Mouse (Mus musculus) liver, embryonic 11.5 days (tissue): ENCODE data around the gene Hcn2. TPM values are rescaled to one million over a fixed set of nuclear protein-coding genes. Genes with fewer than 3 reads are reported as not detected.

Source experiments
- ATAC-seq: fragments of 200-750 bp; cut with Nextera tagmentation; replicated peaks from 2 replicates; pipeline ENCODE4 v1.8.0; 2017; ENCODE audit warnings: moderate number of reproducible peaks, mild to moderate bottlenecking, moderate TSS enrichment, moderate library complexity; ENCODE audit not compliant: low FRiP score
- DNase-seq: peaks from one replicate; pipeline ENCODE4 v3.0.0-alpha.2; 2017; ENCODE audit warnings: low spot score
- H3K27ac ChIP-seq: fragments of 300-500 bp; sonication (generic); 2 replicates; pipeline ENCODE4 v1.5.1; 2014; ENCODE audit warnings: mild to moderate bottlenecking, low read depth, low read length, control low read depth
- H3K27me3 ChIP-seq: fragments of 300-500 bp; sonication (generic); replicated peaks from 2 replicates; pipeline ENCODE4 v1.6.1; 2014; ENCODE audit warnings: low read length, mixed read lengths; ENCODE audit not compliant: control insufficient read depth, insufficient read depth
- H3K36me3 ChIP-seq: fragments of 300-500 bp; sonication (generic); 2 replicates; pipeline ENCODE4 v1.6.1; 2014; ENCODE audit warnings: mild to moderate bottlenecking, low read length, moderate library complexity, mixed read lengths; ENCODE audit not compliant: control insufficient read depth, insufficient read depth
- H3K4me1 ChIP-seq: fragments of 300-500 bp; sonication (generic); replicated peaks from 2 replicates; pipeline ENCODE4 v1.6.1; 2014; ENCODE audit warnings: low read length, mixed read lengths; ENCODE audit not compliant: control insufficient read depth, insufficient read depth
- H3K4me2 ChIP-seq: fragments of 300-500 bp; sonication (generic); 2 replicates; pipeline ENCODE4 v1.6.1; 2014; ENCODE audit warnings: mild to moderate bottlenecking, control low read depth, moderate library complexity
- H3K4me3 ChIP-seq: fragments of 300-500 bp; sonication (generic); 2 replicates; pipeline ENCODE4 v1.5.1; 2014; ENCODE audit warnings: low read depth, low read length, control low read depth
- H3K9ac ChIP-seq: fragments of 300-500 bp; sonication (generic); 2 replicates; pipeline ENCODE4 v1.6.1; 2014; ENCODE audit warnings: low read depth, low read length, control low read depth
- H3K9me3 ChIP-seq: fragments of 300-500 bp; sonication (generic); 2 replicates; pipeline ENCODE4 v1.6.1; 2016; ENCODE audit warnings: low read length, inconsistent platforms, mixed read lengths; ENCODE audit not compliant: control insufficient read depth
- WGBS: fragments of 180-500 bp; shearing (Covaris S2); extraction: QIAGEN DNeasy Blood & Tissue Kit; methylation state at CpG from one replicate; pipeline ENCODE4 v1.1.7; 2014; 5-methylcytosine and 5-hydroxymethylcytosine counted together
- polyA plus RNA-seq: library from polyadenylated mRNA; unstranded; fragments of >200 nt; fragmentation: Nextera tagmentation; extraction: Ambion mirVana; gene quantifications from 2 replicates; pipeline ENCODE4 v1.2.1, GENCODE M21; 2014

Gene Hcn2
- polyA plus RNA-seq, 1 experiment from 2014 or later = not detected

- Histone ChIP-seq H3K36me3 (peaks cover 2% of the 10 kb centered on the region; the same call in 1 of the 2 replicates), H3K4me2 (no peak overlapping the region), H3K9ac (no peak overlapping the region), H3K27ac (no peak overlapping the region), H3K9me3 (no peaks in the 10 kb centered on the region), H3K27me3 (no peaks in the 10 kb centered on the region), H3K4me1 (peaks cover 10% of the 10 kb centered on the region), H3K4me3 (no peak overlapping the region)
- ATAC-seq (no peak), DNase-seq (no peak)
- WGBS = 89% methylated on average over 3 of the region's 3 CpGs
Observed at GRCm38 (mm10) chr10:79673054-79673453, 43.4 kb upstream of the Hcn2 start.

DNA sequence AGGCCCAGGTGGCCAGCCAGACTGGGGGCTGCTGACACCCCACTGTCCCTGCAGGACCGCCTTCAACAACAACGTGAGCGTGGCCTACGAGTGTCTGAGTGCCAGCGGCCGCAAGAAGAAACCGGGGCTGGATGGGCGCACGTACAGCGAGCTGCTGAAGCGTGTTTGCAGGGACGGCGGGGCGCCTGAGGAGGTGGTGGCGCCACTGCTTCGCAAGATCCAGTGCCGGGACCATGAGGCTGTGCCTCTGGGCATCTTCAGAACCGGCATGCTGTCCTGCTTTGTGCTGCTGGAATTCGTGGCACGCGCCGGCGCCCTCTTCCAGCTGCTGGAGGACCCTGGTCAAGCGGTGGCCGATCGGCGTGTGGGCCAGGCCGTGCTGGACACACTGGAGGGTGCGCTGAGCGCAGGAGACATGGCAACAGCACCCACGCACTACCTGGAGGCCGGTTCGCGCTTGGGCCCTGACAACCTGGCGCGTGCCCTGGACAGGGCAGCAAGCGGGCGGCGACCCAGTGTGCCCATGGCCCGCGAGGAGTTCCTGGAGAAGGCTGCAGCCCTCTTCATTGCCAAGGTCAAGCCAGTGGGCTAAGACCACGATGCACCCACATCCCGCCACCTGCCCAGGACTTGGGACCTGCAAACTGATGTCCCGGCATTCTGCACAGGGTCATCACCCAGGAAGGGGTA, 40.9 kb upstream of the Hcn2 start:
- DNase-seq (no peak), ATAC-seq (no peak)
- H3K9me3 ChIP-seq = no peaks in the 10 kb centered on the region
- H3K4me2 ChIP-seq = no peak overlapping the region
- peaks cover 2% of the 10 kb centered on the region; the same call in 1 of the 2 replicates for H3K36me3 ChIP-seq
- H3K4me1 ChIP-seq = peaks cover 7% of the 10 kb centered on the region
- no peak overlapping the region for H3K4me3 ChIP-seq
- no peaks in the 10 kb centered on the region for H3K27me3 ChIP-seq
- H3K9ac ChIP-seq = no peak overlapping the region
- no peak overlapping the region for H3K27ac ChIP-seq
- WGBS = 56% methylated on average over 44 of the region's 44 CpGs

DNA sequence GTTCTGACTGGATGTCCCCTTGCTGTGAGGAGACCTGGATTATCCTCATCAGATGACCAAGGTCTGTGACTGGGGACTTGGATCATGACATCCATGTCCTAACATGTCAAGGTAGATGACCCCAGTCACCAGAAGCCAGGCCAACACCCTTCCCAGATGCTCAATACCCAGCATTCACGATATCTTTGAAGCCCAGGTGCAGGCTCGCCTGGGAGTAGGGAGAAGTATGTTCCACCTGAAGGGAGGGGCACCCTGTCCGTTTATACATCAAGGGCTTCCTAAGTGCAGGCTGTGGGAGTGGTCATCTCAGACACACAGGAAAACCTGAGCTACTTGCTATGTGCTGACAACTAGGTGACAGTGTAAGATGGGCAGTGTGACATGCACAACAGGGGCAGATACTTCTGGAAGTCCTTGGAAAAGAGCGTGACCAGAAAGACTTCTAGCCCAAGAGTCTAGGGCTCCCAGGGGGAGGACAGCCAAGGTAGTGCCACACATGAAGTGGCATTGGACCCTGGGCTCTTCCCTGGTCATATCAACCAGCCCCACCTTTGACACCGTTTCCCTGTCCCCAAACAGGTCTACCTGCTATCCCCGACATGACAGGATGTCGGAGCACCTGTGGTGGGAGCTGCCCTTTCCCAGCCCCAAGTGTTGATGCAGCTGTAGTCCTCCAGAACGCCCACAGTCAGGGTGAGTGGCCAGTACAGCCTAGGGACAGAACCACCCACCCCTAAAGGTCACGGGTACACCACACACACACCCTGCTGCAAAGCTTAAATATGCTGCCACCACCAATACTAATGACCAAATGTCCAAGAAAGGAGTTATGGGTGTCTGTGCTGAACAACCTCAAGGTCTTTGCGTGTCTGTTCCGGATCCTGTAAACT, 35.6 kb upstream of the Hcn2 start:
- Histone ChIP-seq H3K27ac (peak overlapping the region; percentile 87; the same call in 1 of the 2 replicates), H3K27me3 (no peaks in the 10 kb centered on the region), H3K36me3 (peaks cover 18% of the 10 kb centered on the region), H3K4me3 (peak overlapping the region; percentile 91), H3K4me2 (peak overlapping the region; percentile 78), H3K4me1 (peaks cover 24% of the 10 kb centered on the region), H3K9me3 (no peaks in the 10 kb centered on the region), H3K9ac (peak overlapping the region; percentile 87)
- DNase-seq (no peak), ATAC-seq (peak; percentile 8)
- 28% methylated on average over 11 of the region's 11 CpGs for WGBS

DNA sequence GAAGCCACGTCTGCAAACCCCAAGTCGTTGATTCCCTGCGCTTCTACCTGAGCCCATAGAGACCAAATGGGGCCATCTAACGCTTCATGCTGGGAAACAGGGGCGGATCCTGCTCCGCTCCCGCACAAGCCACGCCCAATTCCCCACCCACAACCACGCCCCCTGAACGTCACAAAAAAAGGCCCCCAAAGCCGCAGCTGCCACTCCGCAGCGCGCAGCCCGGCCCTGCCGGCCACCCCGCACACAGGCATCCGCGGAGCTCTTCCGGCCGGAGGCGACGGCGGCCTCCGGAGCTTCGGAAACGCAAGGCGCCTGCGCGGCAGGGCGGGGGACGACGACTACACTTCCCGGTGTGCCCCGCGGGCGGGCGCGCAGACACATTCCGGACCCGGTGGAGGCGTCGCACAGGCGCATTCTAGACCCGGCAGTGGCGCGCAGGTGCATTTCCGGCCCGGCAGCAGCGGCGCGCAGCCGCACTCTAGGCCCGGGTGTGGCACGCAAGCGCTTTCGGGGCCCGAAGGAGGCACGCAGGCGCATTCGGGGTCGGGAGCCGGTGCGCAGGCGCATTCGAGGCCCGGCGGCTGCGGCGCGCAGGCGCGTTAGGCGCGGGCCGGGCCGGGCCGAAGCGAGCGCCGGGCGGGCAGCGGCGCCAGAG, 34.7 kb upstream of the Hcn2 start, which contains the start of gene Cdc34:
TSS of gene Cdc34 (plus strand) at position 605 of the 655 bp plus-strand sequence.
- Histone ChIP-seq H3K4me3 (peak within 1 kb of the TSS; percentile 91), H3K9me3 (no peaks in the 10 kb centered on the region), H3K4me2 (peak within 1 kb of the TSS; percentile 97), H3K27me3 (no peaks in the 10 kb centered on the region), H3K27ac (peak within 1 kb of the TSS; percentile 87), H3K9ac (peak within 1 kb of the TSS; percentile 87), H3K36me3 (peaks cover 24% of the 10 kb centered on the region), H3K4me1 (peaks cover 24% of the 10 kb centered on the region)
- ATAC-seq = peak; percentile 92
- DNase-seq = peak; percentile 98
- WGBS = under 1% methylated on average over 79 of the region's 84 CpGs

DNA sequence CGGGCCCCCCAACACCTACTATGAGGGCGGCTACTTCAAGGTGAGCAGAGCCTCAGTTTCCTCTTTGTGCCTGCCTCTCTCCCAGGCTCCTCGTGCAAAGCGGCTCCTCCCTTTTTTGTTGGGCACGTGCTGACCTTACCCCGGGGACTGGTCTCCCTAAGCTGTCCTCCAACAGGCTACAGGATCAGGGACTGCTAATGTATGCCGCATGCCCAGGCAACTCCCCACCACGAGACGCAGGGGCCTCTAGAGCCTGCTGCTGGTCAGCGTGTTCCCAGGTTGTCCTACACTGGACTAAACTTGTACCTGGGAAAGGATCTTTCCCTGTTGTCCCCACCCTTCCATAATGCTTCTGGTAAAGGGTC, 33.9 kb upstream of the Hcn2 start:
- Histone ChIP-seq H3K4me2 (peak overlapping the region; percentile 97), H3K36me3 (peaks cover 33% of the 10 kb centered on the region), H3K4me1 (peaks cover 24% of the 10 kb centered on the region), H3K27ac (peak overlapping the region; percentile 87), H3K9me3 (no peaks in the 10 kb centered on the region), H3K9ac (peak overlapping the region; percentile 87), H3K4me3 (peak overlapping the region; percentile 91), H3K27me3 (no peaks in the 10 kb centered on the region)
- DNase-seq (no peak), ATAC-seq (peak; percentile 3; the same call in 1 of the 2 replicates)
- WGBS = 0% methylated on average over 10 of the region's 10 CpGs

GRCm38 (mm10) chr10:79682916-79683582, 33.4 kb upstream of the Hcn2 start:
- Histone ChIP-seq H3K9ac (peak overlapping the region; percentile 87), H3K4me1 (peaks cover 24% of the 10 kb centered on the region), H3K9me3 (no peaks in the 10 kb centered on the region), H3K4me3 (peak overlapping the region; percentile 91), H3K27me3 (no peaks in the 10 kb centered on the region), H3K4me2 (peak overlapping the region; percentile 97), H3K27ac (peak overlapping the region; percentile 87), H3K36me3 (peaks cover 35% of the 10 kb centered on the region)
- 2% methylated on average over 10 of the region's 10 CpGs for WGBS
- ATAC-seq = no peak
- peak; percentile 60 for DNase-seq

DNA sequence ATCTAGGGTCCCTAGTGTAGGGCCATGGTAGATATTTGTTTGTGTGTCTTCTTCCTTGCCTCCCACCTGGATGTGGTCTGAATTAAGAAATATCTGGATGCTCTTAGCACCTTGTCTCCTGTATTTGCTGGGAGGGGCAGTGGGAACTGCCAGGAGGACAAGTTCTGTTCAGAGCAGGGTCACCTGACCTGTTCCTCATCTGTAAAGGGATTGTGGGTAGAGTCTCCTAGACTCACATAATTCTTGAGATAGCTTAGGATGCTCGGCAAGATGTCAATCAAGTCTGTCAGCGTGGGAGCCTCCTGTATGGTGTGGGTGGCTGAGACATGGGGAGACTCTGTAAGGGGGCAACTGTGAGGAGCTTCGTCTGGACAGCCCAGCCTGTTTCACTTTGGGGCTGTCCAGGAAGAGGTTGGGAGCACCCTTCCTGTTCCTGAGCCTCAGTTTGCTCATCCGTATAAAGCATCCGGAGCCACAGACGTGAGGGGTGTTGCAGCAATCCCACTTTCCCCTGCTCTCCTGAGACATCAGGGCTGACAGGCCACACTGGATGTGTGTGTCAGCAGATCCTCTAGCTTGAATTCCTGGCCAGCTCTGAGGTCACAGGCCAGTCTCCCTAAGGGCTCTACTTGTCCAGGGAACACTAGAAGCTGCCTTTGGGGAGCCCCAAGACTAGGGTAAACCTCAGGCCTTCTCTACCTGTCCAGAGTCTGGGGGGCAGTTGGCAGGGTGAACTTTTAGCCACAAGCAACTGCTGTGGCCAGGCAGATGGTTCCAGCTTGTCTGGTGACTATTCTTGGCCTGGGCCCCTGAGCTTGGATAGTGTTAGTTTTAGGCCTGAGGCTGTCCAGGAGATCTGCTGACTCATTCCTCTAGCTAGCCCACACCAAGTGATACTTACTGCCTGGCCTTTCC, 32.5 kb upstream of the Hcn2 start:
- no peaks in the 10 kb centered on the region for H3K27me3 ChIP-seq
- peak overlapping the region; percentile 65; the same call in 1 of the 2 replicates for H3K27ac ChIP-seq
- no peak for DNase-seq
- peaks cover 43% of the 10 kb centered on the region for H3K36me3 ChIP-seq
- peaks cover 24% of the 10 kb centered on the region for H3K4me1 ChIP-seq
- 67% methylated on average over 6 of the region's 6 CpGs for WGBS
- peak overlapping the region; percentile 91 for H3K4me3 ChIP-seq
- peak overlapping the region; percentile 87 for H3K9ac ChIP-seq
- ATAC-seq = no peak
- H3K4me2 ChIP-seq = peak overlapping the region; percentile 97
- no peaks in the 10 kb centered on the region for H3K9me3 ChIP-seq
